Mouse (Mus musculus) B cell, adult 67 days (primary cell): ENCODE measurements around the gene Brms1l. TPM values are rescaled to one million over a fixed set of nuclear protein-coding genes. Genes with fewer than 3 reads are reported as not detected.

Experiments
- total RNA-seq, 2 experiments: library from RNA; stranded (reverse); gene quantifications; 4 replicates each; pipeline ENCODE4 v1.2.4; 2023

Brms1l gene
- 10 to 100 TPM; 26.8 to 32.7 TPM for total RNA-seq

DNA sequence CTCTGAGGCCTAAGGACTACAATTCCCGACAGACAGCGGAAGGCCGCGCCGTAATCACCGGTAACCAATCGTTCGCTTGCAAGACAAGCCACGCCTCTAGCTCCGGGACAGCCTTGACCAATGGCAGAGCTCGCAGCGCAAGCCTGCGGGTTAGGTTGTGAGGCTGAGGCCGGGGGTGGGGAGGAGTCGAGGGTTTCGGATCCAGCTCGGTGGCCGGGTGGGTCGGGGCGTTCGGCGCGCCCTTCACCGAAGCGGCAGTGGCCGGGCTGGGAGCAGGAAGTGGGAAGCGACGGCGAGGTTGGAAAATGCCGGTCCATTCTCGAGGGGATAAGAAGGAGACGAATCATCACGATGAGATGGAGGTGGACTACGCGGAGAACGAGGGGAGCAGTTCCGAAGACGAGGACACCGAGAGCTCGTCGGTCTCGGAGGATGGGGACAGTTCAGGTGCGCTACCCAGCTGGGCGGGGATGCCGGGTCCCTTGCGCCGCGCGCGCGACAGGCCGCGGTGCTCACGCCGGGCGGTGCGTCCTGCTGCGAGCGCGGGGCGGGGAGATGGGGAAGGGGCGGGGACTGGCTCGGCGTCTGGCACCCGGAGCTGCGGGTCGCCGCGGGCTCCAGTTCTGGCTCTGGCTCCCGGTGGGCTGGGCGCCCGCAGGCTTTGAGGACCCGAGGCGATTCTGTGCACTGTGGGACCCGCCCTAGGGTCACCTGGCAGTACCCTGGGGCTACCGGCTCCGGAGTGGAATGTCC is at the start of gene Brms1l:
Gene Brms1l, plus strand, starts transcription at position 126 of the 753 bp plus-strand sequence.

DNA sequence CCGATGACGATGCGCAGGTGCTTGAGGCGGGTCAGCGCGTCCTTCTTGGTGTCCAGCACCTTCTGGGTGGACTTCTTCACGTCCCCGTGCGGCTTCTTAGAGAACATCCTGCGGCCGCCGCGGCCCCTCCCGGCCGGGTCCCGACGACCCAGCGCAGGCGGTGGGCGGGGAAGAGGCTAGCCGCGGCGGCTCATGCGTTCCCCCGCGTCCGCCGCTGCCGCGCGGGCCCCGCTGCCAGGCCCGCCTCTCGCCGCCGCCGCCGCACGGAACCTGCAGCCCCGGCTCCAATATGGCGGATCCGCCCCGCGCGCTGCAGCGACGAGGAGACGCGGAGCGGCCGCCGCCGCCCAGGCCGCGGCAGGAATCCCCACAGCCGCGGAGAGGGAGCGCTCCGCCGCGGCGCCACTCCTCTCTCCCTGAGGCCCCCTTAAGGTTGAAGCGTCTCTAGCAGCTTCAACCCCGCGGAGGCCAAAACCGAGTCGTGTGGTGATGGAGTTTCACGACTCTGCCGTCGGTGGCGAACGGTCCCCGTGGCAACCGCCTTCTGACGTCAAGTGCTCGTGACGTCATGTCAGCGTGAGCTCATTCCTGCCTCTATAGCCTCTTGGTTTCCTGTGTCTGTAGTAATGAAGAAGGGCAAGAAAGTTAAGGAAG is 15.3 kb upstream of the Brms1l start, which contains the start of gene Ralgapa1:
Gene Ralgapa1, minus strand, starts transcription at position 507 of the 654 bp plus-strand sequence.

Other genes with a start within 250 kb of the Brms1l start
- not detected for gene Insm2, start 236.9 kb upstream of the Brms1l start, total RNA-seq
- 10 to 100 TPM; 65.0 to 75.1 TPM for gene Ralgapa1, start 15.2 kb upstream of the Brms1l start, total RNA-seq